Mouse (Mus musculus): ENCODE results near the gene Htra3.

DNA sequence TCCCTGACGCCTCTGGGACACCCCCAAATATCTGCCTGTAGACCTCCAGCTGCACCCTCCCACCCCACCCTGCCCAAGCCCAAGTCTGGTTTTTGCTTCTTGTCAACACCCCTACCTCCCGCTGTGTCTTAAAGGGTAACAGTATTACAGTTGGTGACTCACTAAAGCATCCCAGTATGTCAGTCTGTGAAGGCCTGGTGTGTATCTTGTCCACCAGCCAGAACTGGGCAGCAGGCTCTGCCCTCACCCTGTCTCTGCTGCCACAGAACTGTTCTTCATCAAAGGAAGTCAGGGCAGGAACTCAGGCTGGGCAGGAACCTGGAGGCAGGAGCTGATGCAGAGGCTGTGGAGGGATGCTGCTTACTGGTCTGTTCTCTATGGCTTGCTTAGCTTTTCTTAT is 53.2 kb downstream of the Htra3 start:
- TF ChIP-seq POLR2A (IDR thresholded peaks at IDR 0.05; ENCODE audit: extremely low read depth, insufficient read depth, low read length) (no peak), CTCF (IDR thresholded peaks at IDR 0.05; ENCODE audit: extremely low read depth, insufficient read depth, low read length) (no peak)
